Mouse (Mus musculus): ENCODE measurements around the gene Clcn1. TPM values are rescaled to one million over a fixed set of nuclear protein-coding genes. Genes with fewer than 3 reads are reported as not detected.

Gene Clcn1
- polyA plus RNA-seq, 1 experiment from 2014 or later: not detected

GRCm38 (mm10) chr6:42350968-42351775, 64.7 kb downstream of the Clcn1 start:
- Histone ChIP-seq H3K9me3 (ENCODE audit: low read depth, low read length) (no peaks in the 10 kb centered on the region), H3K4me1 (ENCODE audit: insufficient read depth) (peaks cover 29% of the 10 kb centered on the region), H3K4me3 (ENCODE audit: low read depth, low read length) (peak overlapping the region; percentile 85), H3K27ac (ENCODE audit: low read depth) (peak overlapping the region; percentile 99; the same call in 1 of the 2 replicates), H3K36me3 (ENCODE audit: insufficient read depth) (peaks cover 48% of the 10 kb centered on the region), H3K4me2 (peak overlapping the region; percentile 85), H3K27me3 (ENCODE audit: insufficient read depth, low read length) (no peaks in the 10 kb centered on the region), H3K9ac (peak overlapping the region; percentile 92)
- DNase-seq (no peak), ATAC-seq (ENCODE audit: insufficient read depth) (no peak)
- WGBS: 35% methylated on average over 13 of the region's 13 CpGs
- no peak for TF ChIP-seq CTCF (IDR thresholded peaks at IDR 0.05; ENCODE audit: low read depth)

DNA sequence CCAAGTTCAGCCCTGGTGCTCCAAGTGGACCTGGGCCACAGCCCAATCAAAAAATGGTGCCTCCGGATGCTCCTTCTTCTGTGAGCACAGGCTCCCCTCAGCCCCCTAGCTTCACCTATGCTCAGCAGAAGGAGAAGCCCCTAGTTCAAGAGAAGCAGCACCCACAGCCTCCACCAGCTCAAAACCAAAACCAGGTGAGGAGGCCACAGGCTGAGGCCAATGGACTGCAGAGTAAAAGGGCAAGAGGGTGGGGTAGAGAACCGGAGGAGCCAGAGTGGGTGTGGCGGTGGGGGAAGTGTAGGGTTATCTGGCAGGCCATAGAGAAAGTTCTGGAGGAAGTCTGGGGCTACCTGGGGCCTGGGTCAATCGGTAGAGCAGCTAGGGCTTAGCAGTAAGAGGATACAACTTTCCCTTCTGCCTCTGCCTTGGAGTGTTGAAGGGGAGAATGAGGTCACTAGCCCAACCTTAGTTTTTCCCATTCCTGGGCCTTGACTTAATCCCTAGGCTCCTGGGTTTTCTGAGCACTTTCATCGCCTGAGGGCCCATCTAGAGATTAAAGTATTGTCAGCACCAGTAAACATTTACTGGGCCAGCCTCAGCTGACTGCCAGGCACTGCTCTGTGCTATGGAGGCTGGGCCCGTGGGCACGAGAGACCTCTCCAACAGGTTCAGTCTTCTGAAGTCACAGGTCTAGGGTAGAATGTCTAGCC, 65.4 kb downstream of the Clcn1 start:
- DNase-seq: no peak
- no peak overlapping the region for H3K27ac ChIP-seq (ENCODE audit: low read depth)
- no peak for TF ChIP-seq CTCF (IDR thresholded peaks at IDR 0.05; ENCODE audit: low read depth)
- peaks cover 29% of the 10 kb centered on the region for H3K4me1 ChIP-seq (ENCODE audit: insufficient read depth)
- H3K4me3 ChIP-seq (ENCODE audit: low read depth, low read length): peak overlapping the region; percentile 85; the same call in 1 of the 2 replicates
- 68% methylated on average over 7 of the region's 7 CpGs for WGBS
- ATAC-seq (ENCODE audit: insufficient read depth): no peak
- peaks cover 56% of the 10 kb centered on the region for H3K36me3 ChIP-seq (ENCODE audit: insufficient read depth)
- peak overlapping the region; percentile 85 for H3K4me2 ChIP-seq
- no peaks in the 10 kb centered on the region for H3K27me3 ChIP-seq (ENCODE audit: insufficient read depth, low read length)
- no peaks in the 10 kb centered on the region for H3K9me3 ChIP-seq (ENCODE audit: low read depth, low read length)
- peak overlapping the region; percentile 92 for H3K9ac ChIP-seq

DNA sequence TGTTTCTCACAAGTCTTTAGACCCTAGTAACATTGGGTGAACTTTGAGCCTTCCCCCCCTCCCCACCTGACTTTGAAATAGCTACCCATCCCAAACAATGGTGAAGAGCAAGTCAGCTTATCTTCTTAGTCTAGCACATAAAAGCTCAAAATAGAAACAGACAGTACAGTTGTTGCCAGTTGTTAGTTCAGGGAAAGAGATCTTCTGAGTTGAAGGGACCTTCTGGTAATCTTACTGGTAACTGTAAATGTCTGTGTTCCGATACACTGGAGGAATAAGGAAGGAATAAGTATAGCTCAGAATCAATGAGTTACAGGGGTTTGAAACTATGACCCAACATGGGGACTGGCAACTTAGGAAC, 66.0 kb downstream of the Clcn1 start:
- Histone ChIP-seq H3K9me3 (ENCODE audit: low read depth, low read length) (no peaks in the 10 kb centered on the region), H3K27ac (ENCODE audit: low read depth) (0 out of 2 replicates have a peak overlapping the region, but pooled peaks have one; percentile 7), H3K4me3 (ENCODE audit: low read depth, low read length) (peak overlapping the region; percentile 85; the same call in 1 of the 2 replicates), H3K4me2 (peak overlapping the region; percentile 85), H3K9ac (no peak overlapping the region), H3K4me1 (ENCODE audit: insufficient read depth) (peaks cover 29% of the 10 kb centered on the region), H3K36me3 (ENCODE audit: insufficient read depth) (peaks cover 61% of the 10 kb centered on the region), H3K27me3 (ENCODE audit: insufficient read depth, low read length) (no peaks in the 10 kb centered on the region)
- WGBS: 90% methylated on average over 1 of the region's 1 CpGs
- DNase-seq (no peak), ATAC-seq (ENCODE audit: insufficient read depth) (no peak)
- no peak for TF ChIP-seq CTCF (IDR thresholded peaks at IDR 0.05; ENCODE audit: low read depth)

DNA sequence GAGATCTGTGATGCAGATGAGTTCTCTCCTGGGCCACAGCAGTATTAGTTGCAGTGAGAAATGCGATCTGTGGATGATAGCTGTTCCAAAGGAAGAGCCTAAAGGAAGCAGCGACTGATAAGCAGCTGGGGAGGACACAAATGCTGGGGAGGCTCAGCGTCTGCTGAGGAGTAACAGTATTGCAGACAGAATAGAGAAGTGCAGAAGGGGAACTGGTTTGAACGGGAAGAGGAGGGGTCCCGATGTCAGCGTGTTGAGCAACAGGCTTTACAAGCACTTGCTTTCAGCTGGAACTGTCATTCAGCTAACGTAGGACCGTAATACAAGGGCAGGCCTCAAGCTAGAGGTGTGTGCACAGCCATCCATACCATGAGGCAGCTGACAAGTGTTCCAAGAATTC, 66.7 kb downstream of the Clcn1 start:
- Histone ChIP-seq H3K4me2 (peak overlapping the region; percentile 85), H3K9me3 (ENCODE audit: low read depth, low read length) (no peaks in the 10 kb centered on the region), H3K27me3 (ENCODE audit: insufficient read depth, low read length) (no peaks in the 10 kb centered on the region), H3K36me3 (ENCODE audit: insufficient read depth) (peaks cover 68% of the 10 kb centered on the region), H3K4me1 (ENCODE audit: insufficient read depth) (peaks cover 29% of the 10 kb centered on the region), H3K9ac (no peak overlapping the region), H3K27ac (ENCODE audit: low read depth) (peak overlapping the region; percentile 24; the same call in 1 of the 2 replicates), H3K4me3 (ENCODE audit: low read depth, low read length) (peak overlapping the region; percentile 0; the same call in 1 of the 2 replicates)
- ATAC-seq (ENCODE audit: insufficient read depth) (no peak), DNase-seq (no peak)
- TF ChIP-seq CTCF (IDR thresholded peaks at IDR 0.05; ENCODE audit: low read depth): no peak
- WGBS: 41% methylated on average over 8 of the region's 8 CpGs

DNA sequence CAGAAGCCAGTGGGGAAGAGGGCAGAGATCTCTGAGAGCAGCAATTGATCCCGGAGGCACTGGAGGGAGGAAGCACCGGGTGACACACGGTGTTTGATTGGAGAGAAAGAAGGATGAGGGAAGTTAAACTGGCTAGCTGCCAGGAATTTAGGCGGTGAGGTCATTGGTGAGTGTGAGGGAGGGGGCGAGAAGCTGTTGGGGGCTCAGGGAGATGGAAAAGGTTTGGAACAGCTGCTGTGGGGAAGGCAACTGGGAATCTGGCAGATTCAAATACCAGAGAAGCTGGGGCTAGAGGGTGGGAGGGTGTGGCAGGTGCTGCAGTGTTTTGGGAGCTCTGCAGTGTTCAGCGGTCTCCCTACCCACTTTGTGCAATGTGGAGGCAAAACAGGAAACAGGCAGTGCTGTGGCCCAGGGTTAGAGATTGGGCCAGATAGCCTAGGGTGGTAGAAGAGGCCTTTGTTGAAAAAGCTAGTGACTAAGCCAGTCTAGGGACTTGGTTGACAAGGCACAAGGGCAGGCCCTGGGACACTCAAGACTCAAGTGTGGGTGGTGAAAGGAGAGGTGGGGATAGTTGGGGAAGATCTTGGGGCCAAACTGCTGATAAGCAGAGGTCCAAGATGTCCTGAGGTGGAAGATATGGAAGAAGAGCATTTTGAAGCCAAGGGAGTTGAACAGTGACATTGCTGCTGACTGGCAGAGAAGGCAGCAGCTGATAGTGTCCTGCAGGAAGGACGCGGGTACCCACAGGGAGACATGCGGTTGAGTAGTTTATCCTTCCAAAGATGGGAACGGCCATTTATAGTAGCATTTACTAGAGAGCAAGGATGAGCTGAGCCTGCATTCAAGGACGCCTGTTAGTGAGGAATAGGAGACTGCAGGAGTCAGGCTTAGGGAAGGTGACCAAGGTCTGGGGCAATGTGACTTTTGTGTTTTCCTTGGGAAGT, 67.9 kb downstream of the Clcn1 start:
- no peaks in the 10 kb centered on the region for H3K27me3 ChIP-seq (ENCODE audit: insufficient read depth, low read length)
- no peak overlapping the region for H3K9ac ChIP-seq
- no peak overlapping the region; the same call in 1 of the 2 replicates for H3K27ac ChIP-seq (ENCODE audit: low read depth)
- no peak overlapping the region for H3K4me3 ChIP-seq (ENCODE audit: low read depth, low read length)
- peak overlapping the region; percentile 85 for H3K4me2 ChIP-seq
- H3K36me3 ChIP-seq (ENCODE audit: insufficient read depth): peaks cover 80% of the 10 kb centered on the region
- DNase-seq (peak; percentile 69), ATAC-seq (ENCODE audit: insufficient read depth) (no peak)
- WGBS: 39% methylated on average over 11 of the region's 11 CpGs
- H3K4me1 ChIP-seq (ENCODE audit: insufficient read depth): peaks cover 29% of the 10 kb centered on the region
- TF ChIP-seq CTCF (IDR thresholded peaks at IDR 0.05; ENCODE audit: low read depth): no peak
- no peaks in the 10 kb centered on the region for H3K9me3 ChIP-seq (ENCODE audit: low read depth, low read length)

GRCm38 (mm10) chr6:42355366-42355765, 68.9 kb downstream of the Clcn1 start:
- TF ChIP-seq CTCF (IDR thresholded peaks at IDR 0.05; ENCODE audit: low read depth): no peak
- no peak overlapping the region for H3K9ac ChIP-seq
- no peaks in the 10 kb centered on the region for H3K9me3 ChIP-seq (ENCODE audit: low read depth, low read length)
- no peak overlapping the region for H3K27ac ChIP-seq (ENCODE audit: low read depth)
- no peak overlapping the region for H3K4me3 ChIP-seq (ENCODE audit: low read depth, low read length)
- H3K4me1 ChIP-seq (ENCODE audit: insufficient read depth): peaks cover 29% of the 10 kb centered on the region
- ATAC-seq (ENCODE audit: insufficient read depth): no peak
- 88% methylated on average over 6 of the region's 6 CpGs for WGBS
- peaks cover 90% of the 10 kb centered on the region for H3K36me3 ChIP-seq (ENCODE audit: insufficient read depth)
- no peaks in the 10 kb centered on the region for H3K27me3 ChIP-seq (ENCODE audit: insufficient read depth, low read length)
- H3K4me2 ChIP-seq: no peak overlapping the region
- no peak for DNase-seq

Data from lung, embryonic 14.5 days (tissue).